Mouse (Mus musculus) c-Kit-positive CD71-positive TER-119-positive erythroid progenitor cells, embryonic 14.5 days (primary cell): Measurements from ENCODE around the gene Ear1.
"Not testable (repeated sequence)": the region's sequence is repeated elsewhere in the genome, so short reads cannot be mapped to it uniquely, and the experiment has no call there.

ENCODE experiments used
- DNase-seq: peaks from one replicate; pipeline ENCODE4 v3.0.0-alpha.2; 2013; ENCODE audit warnings: low spot score

Ear1 gene

DNA sequence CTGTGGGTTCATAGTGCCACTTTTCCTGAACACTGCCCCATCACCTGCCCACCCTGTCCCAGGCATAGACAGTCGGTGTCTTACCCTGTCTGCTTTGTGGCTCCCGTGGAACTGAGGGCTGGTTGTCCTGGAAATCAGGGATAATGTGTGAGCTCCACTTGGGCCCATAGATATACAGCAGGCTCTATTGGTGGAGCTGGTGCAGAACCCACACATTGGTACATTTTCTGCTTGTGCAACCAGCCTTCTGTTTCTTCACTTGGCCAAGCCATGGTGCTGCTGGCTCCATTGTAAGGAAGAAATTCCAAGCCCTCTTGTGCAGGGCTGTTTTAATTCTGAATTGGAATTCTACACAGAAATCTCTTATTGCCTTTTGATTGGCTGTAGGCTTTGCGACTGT is at the start of gene Ear1:
Gene Ear1, minus strand, starts transcription at position 101 of the 400 bp plus-strand sequence.
- not testable (repeated sequence) for DNase-seq

DNA sequence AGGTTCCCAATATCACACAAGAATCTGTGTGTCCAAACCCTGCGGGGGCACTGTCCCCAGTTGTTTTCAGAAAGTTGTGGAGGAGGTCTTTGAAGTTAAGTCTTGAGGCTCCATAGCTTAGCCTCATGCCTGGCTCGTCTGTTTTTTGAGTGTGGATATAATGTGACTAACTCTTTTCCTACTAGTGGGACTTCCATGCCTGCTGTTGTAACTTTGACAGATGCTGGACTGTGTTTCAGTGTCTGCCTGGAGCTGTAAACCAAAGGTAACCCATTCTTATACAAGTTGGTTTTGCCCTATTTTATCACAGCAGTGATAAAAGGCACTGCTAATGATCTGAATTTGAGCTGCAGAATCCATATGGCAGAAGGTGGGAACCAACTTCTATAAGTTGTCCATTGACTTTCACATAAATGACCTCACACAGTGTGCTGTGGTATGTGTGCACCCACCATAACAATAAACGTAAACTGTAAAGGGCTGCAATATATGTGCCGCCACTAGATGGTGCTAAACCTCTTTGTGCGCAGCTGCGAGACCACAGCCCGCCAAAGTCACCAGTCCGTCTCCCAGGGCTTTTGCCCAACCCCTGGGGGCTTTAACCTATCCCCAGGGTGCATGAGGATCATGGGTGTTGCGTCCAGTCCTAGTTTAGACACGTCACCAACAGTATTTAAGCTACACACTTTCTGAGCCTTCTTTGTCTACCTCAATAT is 49.5 kb upstream of the Ear1 start, which contains the start of gene Gm8113:
Gene Gm8113, plus strand, starts transcription at position 703 of the 716 bp plus-strand sequence.
- DNase-seq: peak; percentile 16

DNA sequence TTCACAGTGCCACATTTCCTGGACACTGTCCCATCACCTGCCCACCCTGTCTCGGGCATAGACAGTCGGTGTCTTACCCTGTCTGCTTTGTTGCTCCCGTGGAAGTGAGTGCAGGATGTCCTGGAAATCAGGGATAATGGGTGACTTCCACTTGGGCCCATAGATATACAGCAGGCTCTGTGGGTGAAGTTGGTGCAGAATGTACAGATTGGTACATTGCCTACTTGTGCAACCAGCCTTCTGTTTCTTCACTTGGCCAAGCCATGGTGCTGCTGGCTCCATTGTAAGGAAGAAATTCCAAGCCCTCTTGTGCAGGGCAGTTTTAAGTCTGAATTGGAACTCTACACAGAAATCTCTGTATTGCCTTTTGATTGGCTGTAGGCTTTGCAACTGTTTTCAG is 48.1 kb upstream of the Ear1 start, which contains the start of gene Ear10:
Gene Ear10, minus strand, starts transcription at position 101 of the 400 bp plus-strand sequence.
- not testable (repeated sequence) for DNase-seq

DNA sequence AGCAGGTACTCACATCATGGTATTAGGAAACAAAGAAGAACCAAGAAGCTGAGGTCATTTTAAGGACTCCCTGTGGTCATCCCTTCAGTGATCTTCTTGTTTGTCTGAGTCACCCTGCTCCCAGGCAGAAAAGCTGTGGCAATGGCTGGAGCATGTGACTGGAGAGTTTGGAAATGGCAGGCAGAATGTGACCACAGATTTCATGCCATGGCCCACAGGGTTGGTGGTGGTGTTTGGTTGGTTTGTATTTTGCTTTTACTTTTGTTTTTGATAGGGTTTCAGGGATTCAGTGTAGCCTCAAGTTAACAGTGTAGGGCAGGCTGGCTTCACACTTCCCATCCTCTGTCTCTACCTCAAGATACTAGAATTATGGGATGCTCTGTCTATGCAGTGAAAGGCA is 42.9 kb upstream of the Ear1 start:
- DNase-seq: not testable (repeated sequence)

DNA sequence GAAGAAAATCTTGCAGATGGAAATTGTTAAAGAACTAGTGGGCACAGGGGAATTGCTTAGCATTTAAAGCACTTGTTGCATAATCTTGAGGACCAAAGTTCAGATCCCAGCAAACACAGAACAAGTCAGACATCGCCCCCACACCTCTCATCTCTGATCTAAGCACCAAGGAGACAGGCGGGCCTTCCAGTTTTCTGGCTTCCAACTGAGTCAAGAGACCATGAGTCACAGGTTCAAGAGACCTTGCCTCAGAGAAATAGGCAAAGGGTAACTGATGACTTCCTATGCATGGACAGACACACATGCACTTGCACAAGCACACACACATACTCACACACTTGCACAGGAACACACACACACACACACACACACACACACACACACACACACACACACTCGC is 23.3 kb upstream of the Ear1 start:
- not testable (repeated sequence) for DNase-seq

DNA sequence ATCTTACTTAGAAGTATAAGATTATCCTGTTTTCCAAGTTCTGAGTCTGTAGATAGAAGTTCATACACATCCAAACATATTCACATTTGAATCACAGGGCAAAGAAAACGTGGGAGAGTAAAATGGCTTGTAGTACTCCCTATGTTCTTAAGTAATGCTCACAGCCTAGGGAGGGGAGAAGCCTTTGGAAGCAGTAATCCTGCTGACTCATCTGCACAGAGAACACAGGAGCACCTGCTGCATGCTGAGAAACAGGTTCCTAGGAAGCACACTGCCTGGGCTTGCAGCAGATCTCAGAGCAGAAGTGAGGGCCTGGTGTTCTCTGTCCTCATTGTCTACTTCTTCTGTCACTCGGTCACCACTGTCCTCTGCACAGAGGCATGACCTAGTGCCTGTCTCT is 20.0 kb upstream of the Ear1 start:
- not testable (repeated sequence) for DNase-seq

DNA sequence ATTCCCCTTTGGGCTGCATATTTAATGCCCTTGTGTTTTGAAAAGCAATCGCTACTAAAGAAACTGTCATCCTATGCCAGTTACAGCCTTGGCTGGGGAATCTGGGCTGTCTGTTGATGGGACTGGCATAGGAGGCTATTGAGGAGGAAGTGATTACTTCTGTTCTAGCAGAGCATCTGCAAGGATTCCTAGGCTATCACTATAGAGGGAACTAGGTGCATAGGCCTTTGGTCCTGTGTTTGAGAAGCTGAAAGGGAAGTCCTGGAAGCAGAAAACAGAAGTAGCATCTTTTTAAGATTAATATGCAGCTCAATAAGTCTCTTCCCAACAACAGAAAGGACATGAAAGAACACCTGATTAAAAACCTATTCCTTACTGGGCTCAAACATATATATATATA is 16.0 kb upstream of the Ear1 start:
- not testable (repeated sequence) for DNase-seq

DNA sequence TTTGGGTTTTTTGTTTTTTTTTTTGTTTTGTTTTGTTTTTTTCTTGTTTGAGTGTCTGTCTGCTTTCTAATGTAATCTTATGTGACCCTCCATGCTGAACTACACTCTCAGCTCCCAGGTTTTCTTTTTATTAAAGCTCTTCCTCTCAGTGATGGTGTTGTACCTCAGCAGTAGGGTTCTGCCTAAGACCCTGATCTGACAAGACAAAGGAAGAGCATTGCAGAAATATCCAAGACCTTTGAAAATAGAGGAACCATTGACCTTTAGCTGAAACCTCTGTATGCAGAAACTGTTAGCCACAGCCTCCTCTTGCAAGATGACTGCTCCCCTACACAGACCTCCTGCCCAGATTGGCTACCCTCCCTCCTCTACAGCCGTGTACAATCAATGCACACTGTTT is 10.9 kb upstream of the Ear1 start:
- not testable (repeated sequence) for DNase-seq

DNA sequence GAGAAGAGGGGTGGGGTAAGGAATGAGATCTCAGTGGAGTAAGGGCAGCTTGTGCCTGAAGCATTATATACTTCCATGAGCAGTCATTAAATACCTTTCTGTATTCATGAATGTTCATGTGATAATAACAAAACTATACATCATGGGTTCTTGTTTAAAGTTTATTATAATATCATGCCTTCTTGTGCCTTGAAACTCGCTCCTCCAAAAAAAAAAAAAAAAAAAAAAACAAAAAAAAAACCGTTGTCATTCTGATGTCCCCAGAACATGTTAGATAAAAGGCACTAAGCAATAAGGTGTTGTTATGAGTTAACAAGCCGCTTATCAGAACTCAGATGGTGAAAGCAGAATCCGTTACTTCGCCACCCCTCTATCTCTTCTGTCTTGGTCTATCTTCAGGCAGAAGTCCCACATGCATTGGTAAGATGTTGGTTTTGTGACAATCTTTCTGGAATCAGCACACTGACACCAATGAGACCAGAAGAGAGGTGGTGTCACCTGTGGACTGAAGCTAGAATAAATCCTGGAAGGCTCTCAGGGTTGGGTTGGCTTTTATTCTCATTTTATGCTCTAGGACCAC is 4.7 kb upstream of the Ear1 start:
- not testable (repeated sequence) for DNase-seq

DNA sequence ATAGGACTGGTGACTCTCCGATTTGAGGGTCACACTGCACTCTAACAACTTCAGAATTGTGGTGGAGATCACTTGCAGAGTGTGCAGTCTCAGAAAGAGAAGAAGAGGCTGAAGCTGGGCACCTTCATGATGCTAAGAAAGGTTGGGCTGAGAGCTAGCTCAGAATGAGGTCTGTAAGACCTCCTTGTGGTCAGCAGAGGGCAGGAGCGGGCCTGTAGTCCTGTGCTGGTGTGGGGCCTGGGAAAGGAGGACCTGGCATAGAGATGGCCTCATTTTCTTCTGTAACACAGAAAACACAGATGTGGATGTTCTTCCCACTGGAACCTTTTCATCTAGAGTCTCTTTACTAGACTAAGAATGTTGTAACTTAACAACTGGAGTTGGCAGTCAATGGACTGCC is 2.5 kb upstream of the Ear1 start:
- DNase-seq: not testable (repeated sequence)

DNA sequence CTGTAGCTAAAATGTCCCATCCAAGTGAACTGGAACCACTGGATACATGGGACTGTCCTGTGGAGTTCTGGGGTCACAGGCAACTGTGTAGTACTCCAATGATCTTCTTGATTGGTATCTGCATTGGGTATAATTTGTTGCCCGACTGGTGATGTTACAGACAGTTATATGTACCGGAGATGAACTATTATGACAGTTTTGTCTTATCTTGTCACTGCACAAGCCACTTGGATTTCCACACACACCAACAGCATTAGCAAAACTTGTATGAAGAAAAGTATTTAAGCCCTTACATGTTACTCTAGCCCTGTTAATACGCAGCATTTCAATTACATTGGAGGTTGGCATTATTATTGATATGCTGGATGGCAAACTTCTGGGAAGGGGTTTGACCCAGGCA is 455 bp downstream of the Ear1 start:
- not testable (repeated sequence) for DNase-seq

DNA sequence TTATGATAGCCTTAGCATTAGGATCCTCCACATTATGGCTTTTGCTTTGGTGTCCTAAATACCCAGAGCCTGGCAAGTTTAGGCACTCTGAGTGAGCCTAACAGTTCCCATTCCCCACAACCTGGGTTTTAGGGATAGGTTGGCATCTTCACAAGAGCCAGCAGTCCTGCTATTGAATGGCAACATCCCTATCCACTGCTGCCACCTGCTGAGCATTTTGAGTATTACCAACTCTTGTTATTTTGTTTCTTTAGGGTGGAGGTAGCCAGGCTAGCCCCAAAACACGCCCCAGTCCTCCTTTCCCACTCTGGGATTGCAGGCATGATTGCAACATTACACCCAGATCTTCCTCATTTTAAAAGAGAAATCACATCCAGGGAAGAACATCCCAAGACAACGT is 14.8 kb downstream of the Ear1 start:
- not testable (repeated sequence) for DNase-seq

DNA sequence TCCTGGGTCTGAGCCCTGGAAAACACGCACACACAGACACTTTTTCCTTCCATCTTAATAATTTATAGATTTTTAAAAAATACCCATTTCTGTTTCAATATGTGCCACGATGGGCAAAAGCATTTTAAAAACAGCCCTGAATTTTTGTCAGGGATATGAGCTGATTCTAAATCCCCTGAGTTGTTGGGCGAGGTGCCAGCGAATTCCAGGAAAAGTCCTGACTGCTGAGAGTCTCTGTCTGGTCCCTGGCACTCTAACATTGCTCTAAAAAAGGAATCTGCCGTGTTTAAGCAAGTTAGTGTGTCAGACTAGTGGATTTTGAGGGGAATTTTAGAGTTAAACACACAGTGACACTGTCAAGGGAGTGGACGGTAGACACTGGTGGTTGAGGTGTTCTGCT is 15.9 kb downstream of the Ear1 start:
- DNase-seq: not testable (repeated sequence)

DNA sequence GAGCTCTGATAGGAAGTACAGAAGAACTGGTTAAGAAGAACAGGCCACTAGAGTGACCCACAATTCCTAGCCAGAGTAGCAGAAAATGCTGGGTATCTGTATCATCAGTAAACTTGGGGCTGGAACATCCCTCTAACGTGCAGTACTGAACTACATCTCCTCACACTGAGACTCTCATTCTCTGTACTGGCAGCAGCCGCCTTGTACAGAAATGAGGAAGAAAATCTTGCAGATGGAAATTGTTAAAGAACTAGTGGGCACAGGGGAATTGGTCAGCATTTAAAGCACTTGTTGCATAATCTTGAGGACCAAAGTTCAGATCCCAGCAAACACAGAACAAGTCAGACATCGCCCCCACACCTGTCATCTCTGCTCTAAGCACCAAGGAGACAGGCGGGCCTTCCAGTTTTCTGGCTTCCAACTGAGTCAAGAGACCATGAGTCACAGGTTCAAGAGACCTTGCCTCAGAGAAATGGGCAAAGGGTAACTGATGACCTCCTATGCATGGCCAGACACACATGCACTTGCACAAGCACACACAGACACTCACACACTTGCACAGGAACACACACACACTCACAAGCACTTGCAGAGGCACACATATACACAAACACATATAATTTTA is 31.3 kb downstream of the Ear1 start:
- not testable (repeated sequence) for DNase-seq

DNA sequence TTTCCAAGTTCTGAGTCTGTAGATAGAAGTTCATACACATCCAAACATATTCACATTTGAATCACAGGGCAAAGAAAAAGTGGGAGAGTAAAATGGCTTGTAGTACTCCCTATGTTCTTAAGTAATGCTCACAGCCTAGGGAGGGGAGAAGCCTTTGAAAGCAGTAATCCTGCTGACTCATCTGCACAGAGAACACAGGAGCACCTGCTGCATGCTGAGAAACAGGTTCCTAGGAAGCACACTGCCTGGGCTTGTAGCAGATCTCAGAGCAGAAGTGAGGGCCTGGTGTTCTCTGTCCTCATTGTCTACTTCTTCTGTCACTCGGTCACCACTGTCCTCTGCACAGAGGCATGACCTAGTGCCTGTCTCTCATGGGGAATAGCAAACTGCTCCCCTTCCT is 34.3 kb downstream of the Ear1 start:
- not testable (repeated sequence) for DNase-seq

DNA sequence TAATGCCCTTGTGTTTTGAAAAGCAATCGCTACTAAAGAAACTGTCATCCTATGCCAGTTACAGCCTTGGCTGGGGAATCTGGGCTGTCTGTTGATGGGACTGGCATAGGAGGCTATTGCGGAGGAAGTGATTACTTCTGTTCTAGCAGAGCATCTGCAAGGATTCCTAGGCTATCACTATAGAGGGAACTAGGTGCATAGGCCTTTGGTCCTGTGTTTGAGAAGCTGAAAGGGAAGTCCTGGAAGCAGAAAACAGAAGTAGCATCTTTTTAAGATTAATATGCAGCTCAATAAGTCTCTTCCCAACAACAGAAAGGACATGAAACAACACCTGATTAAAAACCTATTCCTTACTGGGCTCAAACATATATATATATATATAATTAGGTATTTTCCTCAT is 40.0 kb downstream of the Ear1 start:
- DNase-seq: not testable (repeated sequence)

DNA sequence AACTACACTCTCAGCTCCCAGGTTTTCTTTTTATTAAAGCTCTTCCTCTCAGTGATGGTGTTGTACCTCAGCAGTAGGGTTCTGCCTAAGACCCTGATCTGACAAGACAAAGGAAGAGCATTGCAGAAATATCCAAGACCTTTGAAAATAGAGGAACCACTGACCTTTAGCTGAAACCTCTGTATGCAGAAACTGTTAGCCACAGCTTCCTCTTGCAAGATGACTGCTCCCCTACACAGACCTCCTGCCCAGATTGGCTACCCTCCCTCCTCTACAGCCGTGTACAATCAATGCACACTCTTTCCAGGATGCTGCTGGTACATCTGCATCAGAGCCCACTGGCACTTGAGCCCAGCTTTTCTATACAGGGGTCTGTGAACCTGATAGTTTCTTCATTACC is 44.9 kb downstream of the Ear1 start:
- not testable (repeated sequence) for DNase-seq

DNA sequence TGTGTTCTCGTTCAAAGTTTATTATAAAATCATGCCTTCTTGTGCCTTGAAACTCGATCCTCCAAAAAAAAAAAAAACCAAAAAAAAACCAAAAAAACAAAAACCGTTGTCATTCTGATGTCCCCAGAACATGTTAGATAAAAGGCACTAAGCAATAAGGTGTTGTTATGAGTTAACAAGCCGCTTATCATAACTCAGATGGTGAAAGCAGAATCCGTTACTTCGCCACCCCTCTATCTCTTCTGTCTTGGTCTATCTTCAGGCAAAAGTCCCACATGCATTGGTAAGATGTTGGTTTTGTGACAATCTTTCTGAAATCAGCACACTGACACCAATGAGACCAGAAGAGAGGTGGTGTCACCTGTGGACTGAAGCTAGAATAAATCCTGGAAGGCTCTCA is 51.1 kb downstream of the Ear1 start:
- DNase-seq: not testable (repeated sequence)

DNA sequence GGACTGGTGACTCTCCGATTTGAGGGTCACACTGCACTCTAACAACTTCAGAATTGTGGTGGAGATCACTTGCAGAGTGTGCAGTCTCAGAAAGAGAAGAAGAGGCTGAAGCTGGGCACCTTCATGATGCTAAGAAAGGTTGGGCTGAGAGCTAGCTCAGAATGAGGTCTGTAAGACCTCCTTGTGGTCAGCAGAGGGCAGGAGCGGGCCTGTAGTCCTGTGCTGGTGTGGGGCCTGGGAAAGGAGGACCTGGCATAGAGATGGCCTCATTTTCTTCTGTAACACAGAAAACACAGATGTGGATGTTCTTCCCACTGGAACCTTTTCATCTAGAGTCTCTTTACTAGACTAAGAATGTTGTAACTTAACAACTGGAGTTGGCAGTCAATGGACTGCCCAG is 53.4 kb downstream of the Ear1 start:
- not testable (repeated sequence) for DNase-seq

DNA sequence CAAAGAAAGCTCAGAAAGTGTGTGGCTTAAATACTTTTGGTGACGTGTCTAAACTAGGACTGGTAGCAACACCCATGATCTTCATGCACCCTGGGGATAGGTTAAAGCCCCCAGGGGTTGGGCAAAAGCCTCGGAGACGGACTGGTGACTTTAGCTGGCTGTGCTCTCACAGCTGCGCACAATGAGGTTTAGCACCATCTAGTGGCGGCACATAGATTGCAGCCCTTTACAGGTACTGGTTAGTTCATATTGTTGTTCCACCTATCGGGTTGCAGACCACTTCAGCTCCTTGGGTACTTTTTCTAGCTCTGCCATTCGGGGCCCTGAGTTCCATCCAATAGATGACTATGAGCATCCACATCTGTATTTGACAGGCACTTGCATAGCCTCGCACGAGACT is 62.9 kb downstream of the Ear1 start:
- DNase-seq: peak; percentile 14

DNA sequence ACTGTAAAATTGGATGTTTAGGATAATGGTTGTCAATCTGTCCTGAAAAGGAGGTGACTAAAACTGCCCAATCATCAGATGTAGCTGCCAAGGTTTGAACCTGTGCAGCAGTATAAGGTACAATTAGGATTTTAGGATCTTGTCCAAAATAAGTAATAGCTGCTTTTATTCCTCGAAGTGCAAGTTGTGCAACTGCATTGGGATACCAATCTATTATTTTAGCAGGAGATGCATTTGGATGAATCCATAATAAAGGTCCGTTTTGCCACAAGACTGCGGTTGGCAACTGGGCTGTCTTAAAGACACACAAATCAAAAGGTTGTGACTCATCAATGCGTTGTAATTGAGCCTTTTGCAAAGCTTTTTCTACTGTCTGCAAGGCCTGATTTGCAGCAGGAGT is 67.2 kb downstream of the Ear1 start:
- not testable (repeated sequence) for DNase-seq

DNA sequence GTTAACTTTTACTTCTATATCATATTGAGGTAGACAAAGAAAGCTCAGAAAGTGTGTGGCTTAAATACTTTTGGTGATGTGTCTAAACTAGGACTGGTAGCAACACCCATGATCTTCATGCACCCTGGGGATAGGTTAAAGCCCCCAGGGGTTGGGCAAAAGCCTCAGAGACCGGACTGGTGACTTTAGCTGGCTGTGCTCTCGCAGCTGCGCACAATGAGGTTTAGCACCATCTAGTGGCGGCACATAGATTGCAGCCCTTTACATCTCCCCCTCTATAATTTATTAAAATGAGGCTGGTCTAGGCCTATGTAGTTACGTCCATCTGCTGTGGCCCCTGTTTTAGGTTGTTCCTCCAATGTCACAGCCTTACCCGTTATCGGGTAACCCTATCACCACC is 70.9 kb downstream of the Ear1 start:
- DNase-seq: not testable (repeated sequence)

DNA sequence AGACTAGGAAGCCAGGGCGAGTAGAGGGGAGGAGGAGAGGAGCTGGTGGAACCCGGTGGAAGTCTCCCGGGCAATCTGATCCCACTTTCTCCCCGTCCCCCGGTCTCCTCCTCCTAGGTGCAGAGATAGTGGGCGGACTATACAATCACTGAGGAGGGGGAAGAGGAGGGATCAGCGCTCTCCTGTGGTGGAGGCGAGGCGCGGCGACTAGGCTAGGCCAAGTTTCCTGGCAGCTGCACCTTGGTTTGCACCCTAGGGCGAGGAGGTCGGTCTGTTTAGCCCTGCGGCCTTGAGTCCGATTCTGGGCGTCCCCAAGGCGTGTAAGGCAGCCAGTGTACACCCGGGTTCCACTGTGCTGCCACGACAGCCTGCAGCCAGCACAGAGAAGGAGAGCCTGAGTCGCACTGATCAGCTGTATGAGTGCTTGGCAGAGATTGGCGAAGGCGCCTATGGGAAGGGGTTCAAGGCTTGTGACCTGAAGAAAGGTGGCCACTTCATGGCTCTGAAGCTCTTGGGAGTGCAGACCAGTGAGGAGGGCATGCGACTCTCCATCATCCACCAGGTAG is 78.3 kb downstream of the Ear1 start:
- not testable (repeated sequence) for DNase-seq
